Mouse (Mus musculus) liver (tissue): ENCODE data around the gene Yap1.
A peak's percentile ranks its signal among the peaks of the same experiment; 100 is the strongest.

ENCODE experiments used
- DNase-seq: peaks from one replicate; pipeline ENCODE4 v3.0.0-alpha.2; 2020; ENCODE audit warnings: mixed read lengths

The Yap1 gene

DNA sequence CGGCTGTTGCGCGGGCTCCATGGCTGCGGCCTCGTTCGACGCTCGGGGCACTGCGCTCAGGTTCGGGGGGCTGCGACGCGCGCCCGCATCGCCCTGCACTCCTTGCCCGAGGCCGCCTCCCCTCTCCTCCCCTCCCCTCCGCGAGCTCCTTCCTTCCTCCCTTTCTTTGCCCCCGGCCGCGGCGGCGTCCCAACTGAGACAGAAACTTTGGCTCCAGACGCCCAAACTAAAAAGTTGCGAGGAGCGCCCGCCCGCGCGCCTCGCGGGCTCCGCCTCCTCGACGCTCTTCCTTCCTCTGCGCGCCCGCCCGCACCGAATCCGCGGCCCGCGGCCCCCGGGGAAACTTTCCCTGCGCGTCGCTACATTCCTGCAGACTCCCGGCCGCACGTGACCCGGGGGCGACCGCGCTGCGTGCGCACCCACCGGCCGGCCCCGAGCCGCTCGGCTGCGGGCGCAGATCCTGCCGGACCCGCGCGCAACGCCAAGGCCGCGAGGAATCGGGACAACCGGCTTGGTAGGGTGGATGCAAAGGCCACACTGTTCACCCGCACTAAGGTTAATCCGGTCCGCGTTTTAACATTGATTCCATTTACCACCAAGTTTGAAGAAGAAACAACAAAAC is at the start of gene Yap1:
Gene Yap1 (minus strand): TSS at position 227 of the 622 bp plus-strand sequence.
- DNase-seq = peak; percentile 68

DNA sequence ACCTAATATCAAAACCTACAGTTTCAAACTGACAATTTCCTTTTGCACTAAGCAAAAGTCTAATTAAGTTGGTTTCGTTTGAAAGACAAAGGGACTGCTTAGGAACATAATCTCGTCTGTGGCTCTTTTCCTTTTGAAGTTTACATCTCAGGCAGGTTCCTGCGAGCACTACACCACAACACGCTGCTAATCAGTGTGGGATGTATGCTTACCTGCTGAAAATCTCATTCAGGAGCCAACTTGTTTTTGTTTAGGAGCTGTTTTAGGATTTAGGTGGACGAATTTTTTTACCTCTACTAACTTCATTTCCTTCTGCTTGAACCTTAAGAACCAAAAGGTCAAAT is 38.6 kb upstream of the Yap1 start:
- no peak for DNase-seq

DNA sequence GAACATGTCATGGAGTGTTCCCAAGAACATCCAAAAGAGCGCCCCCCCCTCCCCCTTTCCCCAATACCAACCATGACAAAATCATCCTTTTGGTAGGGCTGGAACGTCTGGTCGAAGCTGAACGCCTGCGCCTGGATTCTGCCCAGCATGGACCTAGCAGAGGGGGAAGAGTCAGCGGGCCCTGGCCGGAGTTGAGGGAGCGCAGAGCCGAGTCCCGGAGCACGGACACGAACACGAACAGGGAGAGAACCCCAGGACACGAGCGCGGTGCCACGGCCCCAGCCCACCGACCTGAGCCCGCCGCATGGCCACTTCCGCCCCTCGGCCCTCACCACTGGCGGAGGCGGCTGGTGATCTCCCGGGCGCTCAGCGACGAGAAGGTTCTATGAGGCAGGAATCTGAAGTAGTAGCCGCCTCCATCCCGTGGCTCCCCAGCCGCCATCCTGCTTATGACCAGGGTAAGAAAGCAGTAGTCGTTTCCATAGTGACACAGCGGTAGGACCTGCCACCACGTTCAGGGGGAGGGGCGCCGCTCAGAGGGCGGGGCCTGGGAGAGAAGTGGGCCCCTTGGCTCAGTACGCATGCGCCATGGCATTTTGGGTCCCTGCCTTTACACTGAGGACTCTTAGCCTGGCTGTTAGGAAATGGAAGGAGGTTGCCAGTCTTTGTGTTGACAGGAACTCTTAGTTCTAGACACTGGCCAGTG is 38.1 kb upstream of the Yap1 start, which contains the start of gene Cfap300:
Gene Cfap300 (minus strand): TSS at position 486 of the 706 bp plus-strand sequence.
- peak; percentile 93 for DNase-seq

DNA sequence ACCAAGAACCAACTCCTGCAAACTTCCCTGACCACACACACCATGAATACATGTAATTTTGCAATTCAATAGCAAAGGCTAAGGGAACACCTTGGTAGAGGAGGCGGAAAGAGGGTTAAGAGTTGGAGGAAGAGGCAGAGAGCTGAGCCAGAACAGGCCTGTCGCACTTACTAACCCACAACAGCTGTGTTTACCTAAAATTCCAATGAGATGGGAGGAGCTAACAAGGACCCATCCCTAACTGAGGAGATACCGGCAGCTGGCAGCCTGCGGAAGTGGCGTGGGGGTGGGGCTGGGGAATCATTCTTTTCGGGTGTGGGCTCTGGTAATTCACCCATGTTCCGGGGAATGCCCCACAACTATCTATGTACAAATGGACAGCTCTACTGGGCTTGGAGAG is 31.1 kb upstream of the Yap1 start:
- peak; percentile 20 for DNase-seq

DNA sequence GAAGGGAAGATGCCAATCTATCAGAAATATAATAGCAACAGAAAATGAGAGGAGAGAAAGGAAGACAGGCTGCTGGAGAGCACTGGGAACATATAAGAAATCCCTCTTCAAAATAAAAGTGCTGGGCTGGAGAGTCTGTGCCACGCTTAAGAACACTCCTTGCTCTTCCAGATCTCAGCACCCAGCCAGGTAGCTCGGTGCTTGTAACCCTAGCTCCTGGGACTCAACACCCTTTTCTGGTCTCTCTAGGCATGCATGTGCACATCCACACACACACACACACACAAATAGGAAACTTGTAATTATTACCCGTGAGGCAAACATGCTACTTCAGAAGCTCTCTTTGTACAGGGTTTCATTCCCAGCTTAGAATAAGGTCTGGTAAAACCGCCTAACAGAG is 30.7 kb upstream of the Yap1 start:
- no peak for DNase-seq

DNA sequence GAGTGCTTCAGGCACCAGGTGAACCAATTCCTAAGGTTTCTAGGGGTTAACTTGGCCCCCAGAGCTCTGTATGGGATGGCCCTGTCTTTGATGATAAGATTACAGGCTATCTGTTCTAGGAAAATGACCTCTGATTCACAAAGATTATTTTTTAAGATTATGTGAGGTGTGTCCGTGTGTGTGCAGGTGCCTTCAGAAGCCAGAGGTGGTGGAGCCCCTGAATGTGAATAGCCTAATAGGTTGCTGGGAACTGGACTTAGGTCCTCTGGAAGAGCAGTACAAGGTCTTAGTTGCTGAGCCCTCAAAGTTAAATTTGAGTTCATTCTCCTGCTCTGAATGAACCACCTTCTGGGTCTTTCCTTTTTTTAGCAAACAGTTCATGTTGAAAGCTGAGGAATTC is 29.7 kb upstream of the Yap1 start:
- DNase-seq = no peak

DNA sequence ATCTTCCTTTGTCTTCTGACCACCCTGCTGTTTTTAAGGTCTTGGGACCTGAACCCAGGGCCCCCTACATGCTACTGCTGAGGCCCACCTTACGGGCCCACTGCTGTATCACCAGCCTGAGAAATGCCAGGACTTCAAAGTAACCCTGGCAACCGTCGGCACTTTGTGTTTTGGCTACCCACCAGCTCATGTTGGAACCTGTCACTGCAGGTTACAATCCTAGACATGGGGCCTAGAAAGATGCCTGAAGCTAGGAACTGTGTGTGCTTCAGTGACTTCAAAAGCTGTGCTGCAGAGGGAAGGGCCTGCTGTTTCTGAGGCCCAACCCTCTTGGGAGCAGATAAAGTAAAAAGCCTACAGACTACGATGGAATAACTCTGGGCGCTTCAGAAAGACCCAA is 28.5 kb upstream of the Yap1 start:
- no peak for DNase-seq

DNA sequence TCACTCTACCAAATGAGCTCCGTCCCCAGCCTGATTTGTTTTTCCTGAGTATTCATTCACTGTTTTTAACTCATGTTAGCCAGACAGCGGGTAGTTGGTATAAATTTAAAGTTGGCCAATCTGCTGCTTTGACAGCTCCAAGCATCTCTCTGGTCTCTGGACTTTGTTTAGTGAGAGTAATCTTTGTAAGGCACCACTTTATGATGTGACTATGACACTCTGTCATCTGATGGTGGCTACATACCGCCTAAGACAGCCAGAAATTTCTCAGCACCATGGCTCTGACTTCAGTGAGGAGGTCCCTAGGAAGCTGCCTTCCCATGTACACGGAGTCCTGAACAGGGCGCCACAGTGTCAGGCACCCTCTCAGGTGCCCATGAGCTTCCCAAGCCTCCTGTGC is 14.2 kb upstream of the Yap1 start:
- DNase-seq = no peak

DNA sequence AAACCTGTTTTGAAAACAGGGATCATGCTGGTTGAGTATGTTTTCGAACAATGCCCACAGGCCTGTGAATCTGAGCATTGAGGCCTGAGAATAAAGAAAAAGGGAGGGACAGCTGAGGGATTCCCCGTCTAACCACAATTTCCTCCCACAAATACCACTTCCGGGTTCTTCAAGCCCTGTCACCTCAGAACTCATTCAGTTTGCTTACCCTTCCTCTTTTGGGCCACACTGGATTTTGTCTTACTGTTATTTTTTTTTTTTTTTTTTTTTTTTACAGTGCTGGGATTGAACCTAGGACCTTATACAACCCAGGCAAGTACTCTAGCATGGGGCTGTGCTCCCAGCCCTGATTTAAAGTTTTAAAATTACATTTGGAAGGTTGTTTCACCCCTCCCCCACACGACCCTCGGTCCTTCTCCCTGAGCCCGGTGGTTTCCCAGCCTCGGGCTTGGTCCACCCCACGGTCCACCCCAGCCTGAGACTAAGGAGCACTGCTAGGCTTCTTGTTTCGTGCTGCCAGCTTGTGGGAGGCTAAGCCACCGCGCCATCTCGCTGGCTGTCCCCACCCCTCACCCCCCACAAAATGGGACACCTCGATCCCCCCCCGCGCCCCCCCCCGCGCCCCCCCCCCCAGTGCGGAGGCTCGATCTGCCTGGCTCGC is 13.0 kb upstream of the Yap1 start:
- DNase-seq = no peak

DNA sequence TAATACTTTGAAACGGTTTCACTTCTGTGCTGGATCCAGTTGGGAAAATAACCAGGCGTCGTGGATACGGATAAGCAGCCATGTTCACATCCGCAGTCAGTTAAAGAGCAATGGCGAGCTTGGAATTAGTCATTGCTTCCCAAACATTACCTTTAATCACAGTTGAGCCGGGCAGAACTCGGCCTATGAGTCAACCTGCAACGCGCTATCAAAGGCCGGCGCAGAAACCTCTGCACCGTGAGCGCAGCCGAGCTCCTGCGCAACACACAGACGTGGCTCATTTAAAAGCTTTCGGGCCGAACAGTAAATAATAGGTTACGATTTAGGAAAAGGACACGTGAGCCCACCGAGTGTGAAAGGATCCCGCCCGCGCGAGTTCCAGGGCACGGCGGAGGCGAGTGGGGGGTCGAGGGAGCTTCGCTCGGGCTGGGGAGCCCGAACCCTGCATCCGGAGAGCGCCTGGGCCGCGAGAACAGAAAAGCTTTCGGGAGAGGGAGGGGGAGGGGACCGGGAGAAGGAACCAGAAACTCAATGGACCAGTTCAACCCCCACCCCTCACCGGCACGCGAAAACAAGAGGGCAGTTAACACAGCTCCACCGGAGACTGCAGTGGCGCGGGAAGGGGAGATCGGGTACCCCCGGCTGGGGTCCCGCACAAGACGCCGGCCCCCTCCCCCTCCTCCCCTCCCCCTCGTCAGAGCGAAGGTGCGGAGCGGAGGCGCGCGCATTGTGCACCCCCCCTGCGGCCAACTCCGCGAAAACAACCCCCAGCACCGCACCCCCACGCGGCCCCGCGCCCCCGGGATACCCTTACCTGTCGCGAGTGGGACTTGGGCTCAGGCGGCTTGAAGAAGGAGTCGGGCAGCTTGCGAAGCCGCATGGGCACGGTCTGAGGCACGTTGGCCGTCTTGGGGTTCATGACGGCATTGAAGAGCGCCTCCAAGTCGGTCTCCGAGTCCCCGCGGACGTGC is 810 bp downstream of the Yap1 start:
- peak; percentile 42 for DNase-seq

DNA sequence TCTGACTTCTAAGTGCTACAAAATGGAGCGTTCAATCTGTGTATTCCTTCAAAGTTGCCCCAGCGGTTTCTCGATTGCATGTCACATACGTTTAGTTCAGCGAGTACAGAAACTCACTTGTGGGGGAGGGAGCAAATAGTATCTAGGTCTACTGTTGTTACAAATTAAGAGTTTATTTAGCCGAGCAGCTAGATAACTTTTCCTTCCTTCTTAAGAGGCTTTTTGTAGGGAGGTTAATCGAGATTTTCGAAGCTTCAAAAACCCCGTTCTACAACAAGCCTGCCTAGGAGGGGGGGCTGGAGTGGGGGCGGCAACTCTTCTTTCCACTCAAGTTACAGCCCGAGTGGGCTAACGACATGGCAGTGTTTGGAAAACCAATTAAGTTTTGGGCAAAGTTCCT is 1.6 kb downstream of the Yap1 start:
- no peak for DNase-seq

DNA sequence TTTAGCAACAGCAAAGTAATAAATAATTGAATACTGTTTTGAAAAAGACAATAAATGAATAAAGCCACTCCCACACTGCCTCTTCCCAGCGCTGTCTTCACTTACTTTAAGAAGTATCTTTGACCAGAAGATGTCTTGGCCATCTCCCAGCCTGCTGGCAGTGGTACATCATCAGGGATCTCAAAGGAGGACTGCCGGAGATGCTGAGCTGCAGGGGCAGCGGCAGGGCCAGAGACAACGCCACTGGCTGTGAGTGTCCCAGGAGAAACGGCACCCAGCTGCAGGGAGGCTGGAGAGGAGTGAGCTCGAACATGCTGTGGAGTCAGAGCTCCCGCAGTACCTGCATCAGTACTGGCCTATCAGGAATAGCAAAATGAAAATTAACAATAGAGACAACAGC is 3.0 kb downstream of the Yap1 start:
- DNase-seq = no peak

DNA sequence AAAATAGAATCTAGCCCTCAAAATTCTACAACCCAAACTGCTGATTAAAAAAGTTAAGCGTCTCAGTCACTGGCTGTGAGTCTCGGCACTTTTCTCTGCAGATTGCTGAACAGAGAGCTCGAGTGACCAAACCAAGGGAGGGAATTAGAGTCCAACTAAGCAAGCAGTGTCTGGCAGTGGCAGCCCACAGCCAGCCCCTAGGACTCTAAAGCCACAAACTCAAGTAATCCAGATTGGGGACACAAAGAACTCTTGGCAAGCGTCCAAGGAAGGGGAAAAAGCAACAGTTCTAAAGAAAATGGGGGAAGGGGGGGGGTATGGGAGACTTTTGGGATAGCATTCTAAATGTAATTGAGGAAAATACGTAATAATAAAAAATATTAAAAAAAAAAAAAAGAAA is 10.1 kb downstream of the Yap1 start:
- no peak for DNase-seq

DNA sequence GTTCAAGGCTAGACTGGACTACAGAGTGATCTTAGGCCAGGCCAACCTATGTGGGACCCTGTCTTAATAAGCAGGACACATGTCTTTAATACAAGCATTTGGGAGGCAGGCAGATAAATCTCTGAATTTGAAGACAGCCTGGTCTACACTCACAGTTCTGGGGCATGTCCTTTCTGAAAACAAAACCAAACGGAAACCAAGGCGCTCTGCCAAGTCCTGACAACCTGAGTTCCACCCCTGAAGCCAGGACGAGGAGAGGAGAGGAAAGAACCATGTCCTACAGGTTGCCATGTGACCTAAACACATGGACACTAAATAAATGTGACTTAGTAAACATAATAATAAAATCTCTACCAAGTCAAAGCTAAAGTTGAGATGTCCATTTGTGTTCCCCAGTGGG is 11.7 kb downstream of the Yap1 start:
- no peak for DNase-seq

DNA sequence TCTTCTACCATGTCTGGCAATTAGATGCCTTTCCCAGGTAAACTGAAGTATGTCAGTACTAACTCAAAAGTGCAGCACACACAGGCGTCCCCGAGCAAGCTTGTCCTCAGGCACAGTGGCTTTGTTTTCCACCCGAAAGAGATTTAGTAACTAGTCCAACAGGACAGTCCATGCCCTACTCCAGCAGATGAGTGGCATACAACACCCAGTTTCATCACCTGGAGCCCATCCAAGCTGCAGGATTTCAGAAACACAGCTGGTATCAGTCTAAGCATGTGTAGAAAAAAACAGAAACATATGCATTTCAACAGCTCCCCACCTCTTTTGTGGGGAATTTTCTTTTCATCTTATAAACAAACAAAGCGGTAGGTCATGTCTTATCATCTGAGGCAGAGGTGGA is 13.5 kb downstream of the Yap1 start:
- no peak for DNase-seq

DNA sequence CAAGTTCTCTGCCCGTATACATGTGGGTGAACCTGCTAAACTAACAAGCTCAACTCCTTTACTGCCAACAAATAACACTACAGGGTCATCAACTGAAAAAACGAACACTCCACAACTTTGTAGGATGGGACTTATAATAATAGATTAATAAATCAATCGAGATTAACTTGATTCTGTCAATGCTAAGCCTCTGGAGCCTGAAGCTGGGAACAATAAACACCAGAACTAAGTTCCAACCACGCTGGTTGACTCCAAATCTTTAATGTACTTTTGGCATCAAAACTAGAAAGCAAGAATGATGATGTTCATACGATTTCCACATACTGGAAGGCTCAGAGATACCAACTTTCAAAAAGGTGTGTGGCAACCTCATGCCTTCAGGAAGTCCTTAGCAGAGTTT is 17.3 kb downstream of the Yap1 start:
- no peak for DNase-seq

DNA sequence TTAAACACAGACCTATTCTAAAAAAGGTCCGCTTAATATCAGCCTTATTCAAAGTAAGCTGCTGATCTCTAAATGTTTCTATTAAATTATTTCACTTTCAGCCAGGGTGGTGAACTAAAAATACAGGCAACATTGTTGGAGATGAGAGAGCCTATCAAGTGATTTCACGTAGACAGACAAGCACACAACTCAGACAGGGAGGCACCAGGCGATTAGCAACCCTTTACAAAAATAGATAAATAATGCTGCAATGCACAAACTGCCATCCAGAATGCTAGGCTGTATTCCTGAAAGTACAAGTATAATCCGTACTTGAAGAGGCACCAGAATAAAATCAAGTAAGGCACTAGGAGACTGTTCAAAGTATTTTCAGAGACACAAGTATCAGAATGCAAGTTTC is 20.1 kb downstream of the Yap1 start:
- no peak for DNase-seq

DNA sequence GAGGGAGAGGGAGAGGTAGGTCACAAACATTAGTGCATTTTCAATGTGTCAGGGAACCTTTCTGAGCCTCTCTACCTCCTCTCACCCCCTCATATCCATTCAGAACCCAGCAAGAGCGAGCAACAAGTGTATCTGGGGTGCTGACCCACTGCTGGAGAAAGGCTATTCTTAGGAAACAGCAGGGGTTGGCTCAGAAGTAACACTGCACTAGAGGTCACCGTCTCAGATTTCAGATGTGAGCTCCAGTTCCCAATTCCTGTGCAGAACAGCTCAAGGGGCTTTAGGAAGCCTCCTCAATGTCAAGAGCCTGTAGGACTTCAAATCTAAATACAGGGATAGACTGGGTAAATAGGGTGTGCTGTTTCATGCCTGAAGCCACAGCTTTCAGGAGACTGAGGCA is 20.7 kb downstream of the Yap1 start:
- DNase-seq = no peak

DNA sequence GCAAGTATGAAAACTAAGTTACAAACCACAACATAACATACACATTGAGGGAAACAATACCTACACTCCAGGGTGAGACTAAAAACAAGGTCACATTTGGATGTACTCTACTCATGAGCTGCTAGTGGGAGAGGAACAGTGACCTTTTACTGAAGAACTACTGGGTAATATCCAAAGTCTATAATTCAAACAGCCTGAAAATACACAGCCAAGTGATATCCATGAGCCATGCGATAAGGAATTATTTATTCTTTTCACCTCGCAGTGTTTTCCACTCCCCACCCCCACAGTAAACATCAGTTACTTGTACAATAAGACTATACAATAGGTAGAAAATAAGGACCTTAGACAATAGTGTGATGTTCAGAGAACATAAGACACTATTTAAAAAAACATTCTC is 24.2 kb downstream of the Yap1 start:
- DNase-seq = no peak

DNA sequence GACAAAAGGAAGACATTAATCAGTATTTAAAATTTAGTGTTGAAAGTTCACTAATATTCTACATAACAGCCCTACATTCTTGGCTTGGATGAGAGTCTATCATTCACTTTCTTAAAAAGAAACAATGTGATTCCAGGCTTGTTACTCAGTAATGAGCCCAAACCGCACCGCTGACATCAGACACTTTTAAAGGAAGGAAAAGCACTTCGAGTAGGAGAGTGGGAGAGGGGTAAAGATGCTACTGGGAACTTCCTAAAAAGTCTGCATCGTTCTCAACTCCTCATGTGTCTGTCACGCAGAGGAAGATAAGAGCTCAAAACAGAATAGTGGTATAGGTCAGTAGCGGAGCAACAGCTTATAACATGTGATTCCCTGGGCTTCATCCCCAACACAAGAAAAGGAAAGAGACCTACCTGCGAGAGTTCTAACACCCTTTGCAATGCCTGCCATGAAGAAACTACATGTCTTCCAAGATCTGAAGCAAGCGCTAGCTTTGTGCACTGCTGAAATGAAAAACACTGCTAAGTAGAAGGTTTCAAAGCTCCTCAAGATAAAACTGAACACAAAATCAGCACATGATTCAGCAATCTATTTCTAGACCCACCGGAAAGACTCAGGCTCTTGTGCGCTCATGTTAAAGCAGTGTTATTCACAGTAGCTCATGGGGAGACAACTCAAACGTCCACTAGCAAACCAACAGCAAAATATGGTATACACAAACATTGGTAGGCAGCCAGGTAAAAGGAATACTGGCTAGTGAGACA is 25.1 kb downstream of the Yap1 start:
- no peak for DNase-seq

DNA sequence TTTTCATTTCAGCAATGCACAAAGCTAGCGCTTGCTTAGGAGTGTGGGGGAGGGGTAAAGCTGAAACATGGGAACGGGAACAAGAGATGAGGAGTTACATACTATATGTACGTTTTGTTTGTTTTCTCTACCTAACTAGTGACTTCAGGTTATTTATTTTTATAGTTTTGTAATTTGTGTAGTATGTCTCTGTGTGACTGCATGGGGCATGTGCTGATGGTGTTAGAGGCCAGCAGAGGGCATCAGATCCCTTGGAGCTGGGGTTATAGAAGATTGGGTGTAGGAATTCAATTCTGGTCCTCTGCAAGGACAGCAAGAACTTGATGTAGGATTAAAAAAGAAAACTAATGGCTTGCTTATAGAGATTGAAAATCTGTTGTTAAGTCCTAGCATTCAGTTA is 25.9 kb downstream of the Yap1 start:
- DNase-seq = no peak

DNA sequence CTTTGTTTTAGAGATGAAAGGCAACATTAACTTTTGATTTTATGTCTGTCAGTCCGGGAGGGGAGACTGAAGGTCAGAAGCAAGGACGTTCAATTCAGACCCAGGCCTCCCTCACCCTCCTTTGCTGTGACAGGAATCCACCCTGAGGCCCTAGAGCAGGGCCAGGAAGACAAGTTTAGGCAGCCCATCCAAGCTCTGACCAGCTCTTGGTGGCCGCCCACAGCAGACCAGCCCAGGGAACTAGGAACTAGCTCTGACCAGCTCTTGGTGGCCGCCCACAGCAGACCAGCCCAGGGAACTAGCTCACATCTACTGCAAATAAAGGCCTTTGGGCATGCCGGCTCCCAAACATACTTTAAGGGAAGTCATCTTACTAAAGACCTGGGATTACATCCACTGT is 26.8 kb downstream of the Yap1 start:
- no peak for DNase-seq

DNA sequence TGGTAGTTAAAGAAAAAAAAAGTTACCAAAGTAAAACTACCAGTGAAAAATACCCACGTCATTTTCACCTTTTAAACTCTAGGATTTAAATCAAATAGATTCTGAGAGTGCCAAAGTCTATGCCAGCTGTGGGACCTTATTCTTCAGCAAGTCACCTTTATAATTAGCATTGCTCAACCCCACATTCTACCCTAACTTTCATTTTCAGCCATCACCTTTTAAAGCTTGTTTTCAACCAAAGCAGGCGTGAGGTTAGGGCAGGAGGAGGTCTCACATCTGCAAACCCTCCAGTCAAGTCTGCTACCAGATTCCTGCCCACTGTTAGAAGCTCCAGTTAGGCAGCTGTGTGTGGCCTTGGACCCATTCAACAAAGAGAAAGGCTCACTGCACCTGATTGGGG is 32.4 kb downstream of the Yap1 start:
- no peak for DNase-seq
